Comparison of ENCODE assay signal across 19 mouse cellular contexts in the genomic region with DNA sequence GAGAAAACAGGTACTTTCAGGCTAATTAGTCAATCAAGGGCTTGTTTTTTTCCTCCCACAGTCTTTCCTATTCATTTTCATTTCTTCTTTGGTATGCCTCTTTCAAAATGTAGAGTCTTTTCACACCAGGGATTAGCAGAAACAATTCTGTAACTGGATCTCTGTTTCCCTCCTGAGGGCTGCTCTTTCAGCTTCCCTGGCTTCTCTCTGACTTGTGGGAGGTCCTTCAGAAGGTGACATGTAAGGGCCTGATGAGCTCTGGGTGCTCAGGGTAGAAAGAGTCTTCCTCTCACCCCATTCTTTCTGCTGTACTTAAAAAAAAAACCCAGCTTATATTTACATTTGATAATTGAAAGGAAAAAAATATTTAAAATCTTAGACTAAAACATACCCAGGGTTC.
"Had no signal": no experiment of that assay in that cellular context is flagged by ENCODE, and none has a peak within 500 bp of the region (broad histone marks: within the 10 kb centered on the region; RNA-seq: fewer than 3 reads in every experiment).

No protein-coding gene starts in this region.

- H3K27ac ChIP-seq: liver, embryonic 14.5 days; midbrain, embryonic 10.5 days; midbrain, embryonic 12.5 days; neural tube, embryonic 13.5 days; neural tube, embryonic 15.5 days had no signal

- H3K36me3 ChIP-seq: midbrain, embryonic 10.5 days; midbrain, embryonic 12.5 days; neural tube, embryonic 13.5 days; neural tube, embryonic 15.5 days had no signal

- H3K9me3 ChIP-seq: midbrain, embryonic 10.5 days; midbrain, embryonic 12.5 days; neural tube, embryonic 13.5 days; neural tube, embryonic 15.5 days had no signal

- H3K9ac ChIP-seq: liver, embryonic 14.5 days; midbrain, embryonic 12.5 days; neural tube, embryonic 13.5 days; neural tube, embryonic 15.5 days had no signal

- DNase-seq: lung, adult 18-20 months; lung, postnatal 14 days; lung, postnatal 36 days; midbrain, embryonic 14.5 days; retina, postnatal 1 day; right cerebral cortex, adult 18-20 months; right cerebral cortex, postnatal 25 days; right cerebral cortex, postnatal 4 days; spleen, adult 18-20 months; thymus, adult 18-20 months; thymus, postnatal 14 days; thymus, postnatal 36 days had no signal

- H3K4me2 ChIP-seq: midbrain, embryonic 12.5 days; neural tube, embryonic 13.5 days; neural tube, embryonic 15.5 days had no signal

- H3K27me3 ChIP-seq: neural tube, embryonic 13.5 days; neural tube, embryonic 15.5 days had no signal

- ATAC-seq: midbrain, embryonic 16.5 days had no signal

- H3K4me3 ChIP-seq: midbrain, embryonic 10.5 days; midbrain, embryonic 12.5 days; myocyte; neural tube, embryonic 13.5 days; neural tube, embryonic 15.5 days had no signal
